Mouse (Mus musculus) embryo, embryonic 9.5 days (tissue): ENCODE measurements around the gene A4gnt.

Experiments
- DNase-seq: peaks from one replicate; pipeline ENCODE4 v3.0.0-alpha.2; 2017; ENCODE audit errors: extremely low spot score

A4gnt gene

GRCm38 (mm10) chr9:99636776-99637175 is 24.5 kb downstream of the A4gnt start:
- no peak for DNase-seq

- no peak for DNase-seq
Observed at GRCm38 (mm10) chr9:99637227-99637626, 24.9 kb downstream of the A4gnt start.

DNA sequence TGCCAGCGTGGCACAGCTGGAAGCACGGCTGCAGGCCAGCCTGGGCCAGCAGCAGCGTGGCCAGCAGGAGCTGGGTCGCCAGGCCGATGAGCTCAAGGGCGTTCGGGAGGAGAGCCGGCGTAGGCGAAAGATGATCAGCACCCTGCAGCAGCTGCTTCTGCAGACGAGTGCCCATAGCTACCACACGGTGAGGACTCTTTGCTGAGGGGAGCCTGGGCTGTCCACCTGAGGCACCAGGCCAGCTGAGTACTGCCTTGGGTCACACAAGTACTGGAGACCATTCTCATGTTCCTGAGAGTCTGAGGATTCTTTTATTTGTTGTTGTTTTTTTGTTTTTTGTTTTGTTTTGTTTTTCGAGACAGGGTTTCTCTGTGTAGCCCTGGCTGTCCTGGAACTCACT is 25.4 kb downstream of the A4gnt start:
- DNase-seq, result no peak

- no peak for DNase-seq
Observed at GRCm38 (mm10) chr9:99639957-99640356, 27.7 kb downstream of the A4gnt start.

GRCm38 (mm10) chr9:99645416-99645815 is 33.1 kb downstream of the A4gnt start:
- no peak for DNase-seq

DNA sequence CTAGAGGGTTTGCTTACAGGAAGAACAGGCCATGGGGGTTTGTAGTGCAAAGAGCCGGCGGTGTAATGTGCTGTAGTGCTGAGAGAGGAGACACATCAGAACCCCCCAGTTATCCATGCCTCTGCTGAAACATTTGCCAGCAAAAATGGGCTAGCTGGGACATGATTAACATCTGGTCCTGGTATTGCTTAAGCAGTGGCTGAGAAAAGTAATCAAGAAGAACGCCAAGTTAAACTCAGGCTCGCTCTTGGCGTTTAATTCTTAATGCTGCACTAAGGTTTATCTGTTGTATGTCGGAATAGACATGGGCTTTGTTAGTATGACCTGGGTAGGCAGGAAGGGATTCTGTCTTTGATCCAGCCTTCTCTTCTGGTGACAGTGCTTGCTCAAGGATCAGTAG is 33.8 kb downstream of the A4gnt start:
- no peak for DNase-seq

DNA sequence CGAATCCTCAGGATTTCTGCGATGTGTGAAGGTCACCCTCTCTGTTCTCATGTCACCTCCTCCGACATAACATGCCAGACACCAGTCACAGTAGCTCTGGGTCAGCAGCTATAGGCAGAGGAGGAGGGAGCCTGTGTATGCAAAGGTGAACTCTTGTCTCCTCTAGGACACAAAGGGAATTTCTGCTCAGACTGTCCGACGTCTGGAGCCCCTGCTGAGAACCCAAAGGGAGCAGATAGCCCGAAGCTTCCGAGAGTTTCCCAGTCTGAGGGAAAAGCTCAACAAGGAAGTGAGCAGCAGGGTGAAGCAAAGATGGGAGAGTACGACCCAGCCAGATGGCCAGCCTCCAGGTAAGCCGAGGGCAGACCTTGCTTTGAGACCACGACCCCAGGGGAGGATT is 48.5 kb downstream of the A4gnt start:
- DNase-seq, result no peak

GRCm38 (mm10) chr9:99661606-99662166 is 49.4 kb downstream of the A4gnt start:
- DNase-seq, result no peak

- DNase-seq, result peak; percentile 76
Observed at GRCm38 (mm10) chr9:99662406-99662805, 50.1 kb downstream of the A4gnt start.

- no peak for DNase-seq
Observed at GRCm38 (mm10) chr9:99662887-99663286, 50.6 kb downstream of the A4gnt start.

GRCm38 (mm10) chr9:99667596-99667995 is 55.3 kb downstream of the A4gnt start:
- peak; percentile 12 for DNase-seq

- DNase-seq, result no peak
Observed at GRCm38 (mm10) chr9:99671603-99672002, 59.3 kb downstream of the A4gnt start.
